Mouse (Mus musculus): ENCODE data around the gene Swap70.

Swap70 gene

DNA sequence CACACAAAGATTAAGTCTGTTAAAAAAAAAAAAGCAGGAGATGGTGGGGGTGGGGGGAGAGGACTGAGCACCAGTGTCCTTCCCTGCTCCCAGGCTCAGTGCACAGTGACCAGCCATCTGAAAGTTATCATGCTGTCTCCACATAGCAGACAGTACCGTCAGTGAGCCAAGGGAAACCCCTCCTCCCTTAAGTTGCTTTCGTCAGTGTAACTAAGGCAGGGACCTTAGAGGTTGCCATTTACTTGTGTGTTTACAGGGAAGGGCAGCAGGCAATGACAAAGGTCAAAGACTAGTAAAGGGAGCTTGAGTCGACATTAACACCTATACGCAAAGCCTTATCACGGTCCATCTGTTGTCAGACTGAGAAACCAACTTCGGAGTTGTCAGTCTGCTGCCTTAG, 81.4 kb downstream of the Swap70 start:
- DNase-seq (ENCODE audit: low read depth in 2 of 2, low spot score in 2 of 2) = no peak

DNA sequence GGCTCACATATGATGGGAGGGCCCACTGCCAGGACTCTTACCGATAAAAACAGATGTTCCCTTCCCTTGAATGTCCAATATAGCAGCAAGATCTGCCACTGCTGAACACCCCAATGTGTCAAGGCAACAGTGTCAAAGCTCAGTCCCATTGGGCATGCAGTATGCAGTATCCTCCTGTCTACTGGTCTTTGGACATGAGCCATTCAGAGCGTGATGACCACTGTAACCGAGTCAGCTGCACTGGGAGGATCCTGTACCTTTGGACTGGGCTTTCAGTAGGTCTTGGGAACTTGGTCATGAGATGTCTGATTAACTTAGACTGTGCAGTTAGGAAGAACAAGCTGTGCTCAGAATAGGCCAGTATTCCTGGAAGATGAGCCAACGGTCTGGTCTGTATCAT, 84.0 kb downstream of the Swap70 start:
- DNase-seq (ENCODE audit: low read depth in 2 of 2, low spot score in 2 of 2) = no peak

DNA sequence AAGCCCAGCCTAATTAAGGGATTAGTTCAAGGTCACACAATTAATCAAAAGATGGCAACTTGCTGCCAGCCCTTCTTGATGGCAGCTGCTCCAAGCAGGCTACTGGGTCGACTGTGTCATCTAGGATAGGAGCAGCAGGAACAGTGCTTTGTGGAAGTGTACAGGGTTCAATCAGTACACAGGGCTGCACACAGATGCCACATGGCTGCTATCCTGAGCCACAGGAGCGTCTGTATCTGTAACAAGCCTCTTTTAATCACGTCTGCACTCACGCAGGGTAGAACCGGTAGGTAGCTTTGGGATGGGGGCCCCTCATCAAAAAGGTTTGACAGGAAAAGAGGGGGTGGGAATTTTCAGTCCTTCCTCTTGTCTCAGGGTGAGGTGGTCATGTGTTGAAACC, 84.8 kb downstream of the Swap70 start:
- no peak for DNase-seq (ENCODE audit: low read depth in 2 of 2, low spot score in 2 of 2)

DNA sequence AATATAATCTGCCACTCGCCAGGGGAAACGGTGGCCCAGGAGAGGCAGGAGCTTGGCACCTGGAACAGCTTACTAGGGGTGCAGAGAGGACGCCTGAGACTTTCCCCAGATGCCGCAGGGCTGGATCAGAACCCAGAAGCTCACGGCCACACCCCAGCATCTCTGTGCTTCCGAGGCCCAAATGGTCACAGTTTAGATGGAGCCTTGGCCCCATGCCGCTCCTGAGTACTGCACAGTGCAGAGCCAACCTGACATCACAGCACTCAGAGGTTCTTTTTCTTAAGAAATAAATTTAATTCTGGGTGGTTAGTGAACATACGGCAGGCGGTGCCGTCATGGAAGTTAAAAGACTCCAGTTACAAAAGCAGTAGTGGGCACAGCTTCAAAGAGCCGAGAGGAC, 86.2 kb downstream of the Swap70 start:
- no peak for DNase-seq (ENCODE audit: low read depth in 2 of 2, low spot score in 2 of 2)

DNA sequence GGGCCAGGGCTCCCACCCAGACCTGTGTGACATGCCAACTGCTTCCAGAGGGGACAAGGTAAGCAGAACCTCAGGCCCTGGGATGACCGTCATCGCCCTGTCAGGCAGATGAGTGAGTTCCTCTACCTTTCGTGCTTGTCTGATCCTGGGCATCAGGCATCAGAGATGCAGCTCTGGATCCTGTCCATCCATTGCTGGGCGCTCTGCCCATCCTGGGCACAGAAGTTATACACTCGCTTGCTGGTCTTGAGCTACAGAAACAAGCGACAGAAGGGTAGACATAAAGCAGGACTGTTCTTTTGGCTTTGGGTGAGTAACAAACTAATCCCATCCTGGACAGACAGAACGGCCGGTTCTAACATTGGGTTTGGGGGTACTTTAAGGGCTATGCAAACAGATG, 87.7 kb downstream of the Swap70 start:
- no peak for DNase-seq (ENCODE audit: low read depth in 2 of 2, low spot score in 2 of 2)

DNA sequence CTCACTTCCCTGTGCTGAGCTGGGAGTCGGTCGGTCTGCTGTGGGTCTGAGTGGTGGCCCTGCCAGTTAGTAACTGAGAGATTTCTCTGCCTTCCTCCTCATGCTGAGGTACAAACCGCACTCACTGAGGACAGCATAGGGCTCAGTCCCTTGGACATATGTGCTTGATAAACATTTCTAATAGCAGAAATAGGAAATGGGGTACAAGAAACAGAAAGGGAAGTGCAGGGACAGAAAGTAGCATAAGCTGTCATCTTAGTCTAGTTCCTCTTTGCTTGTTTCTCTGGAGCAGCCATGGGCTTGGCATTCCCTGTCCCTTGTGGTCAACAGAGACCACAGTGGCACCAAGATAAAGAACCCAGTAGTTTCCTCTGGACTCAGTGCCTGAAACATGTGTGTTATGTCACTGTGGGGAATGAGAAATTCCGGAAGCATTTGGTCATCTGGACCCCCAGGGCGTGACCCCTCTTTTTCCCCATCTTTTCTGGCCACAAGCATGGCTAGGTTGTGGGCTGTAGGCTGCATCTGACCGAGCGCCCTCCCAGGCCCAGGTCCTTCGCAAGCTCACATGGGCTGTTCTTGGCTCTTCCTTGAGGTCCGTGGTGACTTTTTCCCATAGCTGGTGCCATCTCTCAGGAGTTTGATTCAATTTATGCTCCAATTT, 92.0 kb downstream of the Swap70 start:
- no peak for DNase-seq (ENCODE audit: low read depth in 2 of 2, low spot score in 2 of 2)

DNA sequence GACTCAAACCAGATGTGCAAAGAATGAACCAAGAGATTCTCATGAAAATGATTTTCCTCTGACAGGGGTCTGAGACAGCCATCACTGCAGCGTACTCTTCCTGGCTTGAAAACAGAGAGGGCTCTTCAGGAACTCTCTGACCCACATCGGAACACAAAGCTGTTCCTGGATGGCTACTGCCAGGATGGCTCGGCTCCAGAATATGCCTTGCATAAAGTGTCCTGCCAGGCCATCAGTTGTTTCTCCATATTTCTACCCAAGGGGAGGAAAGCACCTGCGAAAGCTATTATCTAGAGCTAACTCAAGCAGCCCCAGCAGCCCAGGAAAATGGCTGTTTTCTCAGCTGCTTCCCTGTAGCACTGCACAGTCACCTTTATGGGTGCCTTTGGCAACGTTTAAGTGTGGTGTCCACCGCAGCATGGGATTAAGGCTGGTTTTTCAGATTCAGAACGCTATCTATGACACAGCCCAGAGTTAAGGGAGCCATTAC, 92.9 kb downstream of the Swap70 start:
- no peak for DNase-seq (ENCODE audit: low read depth in 2 of 2, low spot score in 2 of 2)

DNA sequence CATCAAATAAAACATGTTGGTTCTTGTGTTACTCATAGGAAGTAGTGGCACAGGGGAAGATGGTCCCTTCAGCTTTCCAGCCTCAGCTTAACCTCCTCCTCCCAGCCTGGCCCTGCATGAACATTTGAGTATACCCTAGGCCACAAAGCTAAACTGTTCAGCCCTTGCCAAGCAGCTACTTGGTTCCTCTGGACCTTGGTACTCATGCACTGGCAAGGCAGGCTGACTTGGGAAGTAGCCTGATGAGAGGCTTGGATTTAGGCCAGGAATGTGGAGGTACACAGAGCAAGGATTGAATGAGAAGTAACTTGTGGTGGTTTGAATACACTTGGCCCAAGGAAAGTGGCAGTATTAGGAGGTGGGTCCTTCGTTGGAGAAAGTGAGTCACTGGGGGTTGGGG, 93.8 kb downstream of the Swap70 start:
- DNase-seq (ENCODE audit: low read depth in 2 of 2, low spot score in 2 of 2) = no peak

DNA sequence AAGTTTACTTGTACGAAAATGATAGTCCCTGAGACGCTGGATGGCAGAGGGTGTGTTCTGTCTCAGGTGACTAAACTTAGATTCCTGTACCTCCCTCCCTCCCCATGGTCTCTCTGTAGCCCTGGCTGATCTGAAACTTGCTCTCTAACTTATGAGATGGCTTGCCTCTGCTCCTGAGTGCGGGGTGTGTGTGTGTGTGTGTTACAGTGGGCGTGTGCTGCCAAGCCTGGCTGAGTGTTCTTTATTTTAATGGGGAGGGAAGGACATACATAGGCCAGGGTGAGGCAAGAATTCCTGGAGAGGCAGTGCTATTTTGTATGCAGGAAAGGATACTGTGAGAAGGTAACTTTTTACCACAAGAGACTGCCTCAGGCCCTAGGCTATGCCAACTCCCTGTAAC, 95.9 kb downstream of the Swap70 start:
- no peak for DNase-seq (ENCODE audit: low read depth in 2 of 2, low spot score in 2 of 2)

DNA sequence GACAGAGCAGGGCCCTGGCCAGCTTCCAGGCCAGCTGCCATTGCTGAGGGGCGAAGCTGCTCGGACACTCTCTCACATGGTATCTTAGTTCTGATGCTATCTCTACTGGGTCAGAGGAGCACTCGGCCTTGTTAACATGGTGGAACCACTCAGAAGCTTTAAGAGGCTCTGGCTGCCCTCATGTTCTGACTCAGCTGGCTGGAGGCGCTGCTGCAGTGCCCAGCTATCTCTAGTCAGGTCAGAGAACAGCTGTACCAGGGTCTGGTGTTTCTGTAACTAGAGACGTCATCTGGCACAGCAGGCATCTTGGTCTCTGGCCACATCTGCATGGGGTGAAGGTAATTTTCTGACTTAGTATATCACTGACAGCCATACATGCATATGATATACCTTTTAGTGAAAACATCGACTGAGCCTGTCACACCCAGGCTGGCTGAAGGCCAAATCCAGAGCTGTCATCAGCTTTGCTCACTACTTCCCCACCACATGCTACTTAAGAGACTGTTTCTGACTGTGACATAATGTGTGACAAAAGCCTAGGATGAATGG, 97.5 kb downstream of the Swap70 start:
- no peak for DNase-seq (ENCODE audit: low read depth in 2 of 2, low spot score in 2 of 2)

DNA sequence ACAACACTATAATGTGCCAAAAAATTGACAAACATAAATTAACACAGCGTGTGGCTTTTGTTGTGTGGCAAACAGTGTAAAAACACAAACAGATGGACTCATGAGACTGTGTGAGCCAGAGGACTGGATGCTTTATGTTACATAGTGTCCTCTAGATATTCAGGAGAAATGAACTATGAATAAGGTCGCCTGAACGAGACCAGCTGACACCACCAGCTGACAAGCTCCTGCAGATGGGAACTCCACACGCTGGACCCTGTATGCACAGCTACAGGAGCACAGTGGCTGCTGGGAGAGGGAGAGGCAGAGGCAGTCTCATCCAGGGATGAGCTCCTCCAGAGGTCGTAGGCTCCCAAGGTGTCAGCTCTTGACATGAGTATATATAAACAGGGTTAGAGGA, 99.6 kb downstream of the Swap70 start:
- no peak for DNase-seq (ENCODE audit: low read depth in 2 of 2, low spot score in 2 of 2)

DNA sequence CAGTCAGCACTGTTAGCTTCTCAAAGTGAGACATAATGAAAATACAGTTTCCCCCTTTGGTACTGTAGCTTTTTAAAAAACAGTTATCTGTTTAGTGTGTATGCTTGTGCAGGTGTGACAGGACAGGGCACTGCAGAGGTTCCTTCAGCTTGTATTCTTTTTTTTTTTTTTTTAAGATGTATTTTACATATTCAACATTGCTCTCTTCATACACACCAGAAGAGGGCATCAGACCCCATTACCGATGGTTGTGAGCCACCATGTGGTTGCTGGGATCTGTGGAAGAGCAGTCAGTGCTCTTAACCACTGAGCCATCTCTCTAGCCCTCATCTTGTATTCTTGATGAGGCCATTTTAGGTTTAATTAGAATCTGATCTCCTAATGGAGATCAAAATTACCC, 103.3 kb downstream of the Swap70 start:
- no peak for DNase-seq (ENCODE audit: low read depth in 2 of 2, low spot score in 2 of 2)

DNA sequence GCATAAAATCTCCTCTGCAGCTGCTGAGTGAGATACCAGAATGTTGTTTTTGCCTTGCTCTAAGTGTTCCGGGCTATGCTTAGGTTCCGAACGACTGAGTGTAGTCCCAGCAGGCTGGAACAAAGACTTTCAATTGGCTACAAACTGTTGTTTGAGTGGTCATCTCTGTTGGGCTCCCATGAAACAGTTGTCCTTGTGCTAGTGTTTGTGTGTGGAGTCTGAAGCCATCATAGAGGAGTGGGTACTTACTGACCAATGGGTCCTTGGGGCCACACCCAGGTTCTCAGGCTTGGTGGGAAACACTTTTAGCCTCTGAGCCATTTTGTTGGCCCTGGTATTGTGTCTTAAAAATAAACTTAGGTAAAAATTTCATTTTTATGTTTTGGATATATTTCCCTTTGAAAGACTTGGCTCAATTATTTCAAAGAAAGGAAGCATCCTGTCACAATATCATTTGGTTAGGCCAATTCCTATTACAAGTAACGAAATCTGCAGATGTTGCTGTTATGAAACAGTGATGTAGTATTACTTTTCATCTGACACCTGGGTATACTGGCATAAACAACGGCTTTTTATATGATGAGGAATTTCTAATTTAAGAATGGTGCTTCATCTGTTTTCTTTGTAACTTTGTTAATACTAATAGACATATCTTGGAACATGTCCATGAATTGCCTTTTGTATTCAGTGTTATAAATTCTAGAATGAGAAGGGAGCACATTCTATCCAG, 104.0 kb downstream of the Swap70 start:
- DNase-seq (ENCODE audit: low read depth in 2 of 2, low spot score in 2 of 2) = no peak
